Mouse (Mus musculus) right cerebral cortex, postnatal 25 days (tissue): ENCODE data around the gene Smndc1.

Experiments
- DNase-seq: peaks from one replicate; pipeline ENCODE4 v3.0.0; 2022

Smndc1 gene

DNA sequence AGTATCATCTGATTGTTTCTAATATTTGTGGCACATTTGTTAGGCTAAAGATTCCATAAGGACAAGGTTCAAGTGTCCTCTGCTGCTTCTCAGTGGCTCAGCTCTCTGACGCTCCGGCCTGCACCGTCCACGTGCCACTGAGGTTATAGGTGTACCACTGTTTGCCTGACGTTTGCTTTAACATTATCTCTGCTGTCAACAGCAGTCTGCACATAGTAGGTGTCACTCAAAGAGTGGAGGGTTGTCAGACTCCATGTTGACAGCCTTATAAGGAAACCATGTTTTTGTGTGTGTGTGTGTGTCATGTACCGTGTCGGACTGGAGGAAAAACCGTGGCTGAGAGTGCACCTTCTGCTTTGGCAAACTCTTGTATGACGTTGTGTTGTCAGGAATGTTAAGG, 55.1 kb downstream of the Smndc1 start:
- no peak for DNase-seq

DNA sequence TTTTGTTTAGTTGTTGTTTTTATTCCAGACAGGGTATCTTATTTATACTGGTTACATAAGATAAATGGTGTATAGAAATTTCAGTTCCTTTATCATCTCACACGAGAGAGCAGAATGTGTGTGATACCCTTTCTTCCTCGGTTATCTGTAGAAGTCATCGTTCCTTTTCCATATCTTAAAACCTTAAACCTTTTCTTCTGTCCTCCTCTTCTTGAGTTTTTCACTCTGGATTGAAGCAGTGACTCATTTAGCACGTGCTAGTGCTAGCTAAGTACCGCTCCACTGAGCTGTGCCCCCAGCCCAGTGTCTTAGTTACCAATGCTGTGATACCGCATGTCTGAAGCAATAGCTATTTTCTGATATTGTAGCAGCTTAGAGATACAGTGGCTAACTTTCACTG, 56.6 kb downstream of the Smndc1 start:
- DNase-seq: no peak

DNA sequence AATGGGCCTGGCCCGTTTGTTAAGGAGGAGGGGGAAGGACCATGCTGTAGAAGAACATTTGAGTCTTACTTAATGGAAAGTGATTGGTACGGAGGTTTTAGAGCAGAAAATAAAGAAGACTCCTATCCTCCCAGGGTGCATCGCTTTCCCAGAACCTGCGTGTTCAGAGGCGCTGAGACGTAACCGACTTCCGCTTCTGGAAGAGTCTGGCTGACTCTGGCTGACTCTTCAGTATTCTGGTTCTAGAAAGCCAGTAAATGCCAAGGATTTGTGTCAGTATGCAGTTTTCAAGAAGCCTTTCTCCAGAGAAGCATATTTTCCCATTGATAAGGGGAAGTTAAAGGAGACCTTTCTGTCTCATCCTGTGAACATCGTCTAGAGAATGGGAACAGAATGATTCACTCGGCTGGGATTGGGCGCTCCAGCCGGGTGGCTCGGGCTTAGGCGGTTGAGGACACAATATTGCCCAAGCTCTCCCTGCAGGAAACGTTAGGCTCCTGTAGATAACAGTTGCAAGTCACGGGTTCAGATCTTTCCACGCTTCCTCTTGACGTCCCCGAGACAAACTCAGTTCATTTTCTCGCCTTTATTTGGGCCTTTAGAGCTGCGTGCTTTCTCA, 58.4 kb downstream of the Smndc1 start:
- DNase-seq: no peak

DNA sequence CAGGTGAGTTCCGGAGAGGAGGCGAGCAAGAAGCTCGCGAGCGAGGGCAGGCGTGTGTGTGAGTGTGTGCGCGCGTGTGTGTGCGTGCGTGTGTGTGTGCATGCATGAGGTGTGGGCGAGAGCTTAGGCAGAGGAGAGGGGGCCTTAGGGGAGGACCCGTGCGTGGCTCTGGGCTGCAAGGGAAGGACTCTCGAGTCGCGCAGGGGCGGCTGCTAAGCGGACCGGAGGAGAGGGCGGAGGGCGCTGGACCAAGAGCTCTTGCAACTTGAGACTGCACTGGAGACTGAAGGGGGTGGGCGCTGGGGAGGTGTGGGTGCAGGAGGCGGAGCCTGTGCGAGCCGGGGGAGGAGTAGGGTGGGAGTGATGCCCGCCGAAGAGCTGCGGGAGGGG, 60.4 kb downstream of the Smndc1 start:
- DNase-seq: peak; percentile 71
